Mouse (Mus musculus) intestine, embryonic 14.5 days (tissue): ENCODE data around the gene Elmo1. TPM values are rescaled to one million over a fixed set of nuclear protein-coding genes. Genes with fewer than 3 reads are reported as not detected.

Experiments used
- ATAC-seq: fragments of 200-750 bp; cut with Nextera tagmentation; replicated peaks from 2 replicates; pipeline ENCODE4 v1.8.0; 2017; ENCODE audit warnings: low read depth, moderate number of reproducible peaks, moderate TSS enrichment, moderate library complexity; ENCODE audit not compliant: low FRiP score, low TSS enrichment
- DNase-seq: peaks from one replicate; pipeline ENCODE4 v3.0.0-alpha.2; 2018; ENCODE audit warnings: low spot score
- H3K27ac ChIP-seq: fragments of 300-500 bp; sonication (generic); 2 replicates; pipeline ENCODE4 v1.5.1; 2014; ENCODE audit warnings: low read depth, mild to moderate bottlenecking, control low read depth
- H3K27me3 ChIP-seq: fragments of 300-500 bp; sonication (generic); replicated peaks from 2 replicates; pipeline ENCODE4 v1.6.1; 2014; ENCODE audit warnings: low read length, control low read depth; ENCODE audit not compliant: control insufficient read depth, insufficient read depth
- H3K36me3 ChIP-seq: fragments of 300-500 bp; sonication (generic); 2 replicates; pipeline ENCODE4 v1.6.1; 2014; ENCODE audit warnings: low read length, control low read depth; ENCODE audit not compliant: control insufficient read depth, insufficient read depth
- H3K4me1 ChIP-seq: fragments of 300-500 bp; sonication (generic); replicated peaks from 2 replicates; pipeline ENCODE4 v1.6.1; 2014; ENCODE audit warnings: low read length, control low read depth, mixed read lengths; ENCODE audit not compliant: control insufficient read depth, insufficient read depth
- H3K4me2 ChIP-seq: fragments of 300-500 bp; sonication (generic); 2 replicates; pipeline ENCODE4 v1.6.1; 2014; ENCODE audit warnings: low read length
- H3K4me3 ChIP-seq: fragments of 300-500 bp; sonication (generic); 2 replicates; pipeline ENCODE4 v1.5.1; 2014; ENCODE audit warnings: low read depth, low read length, control low read depth, mixed read lengths
- H3K9ac ChIP-seq: fragments of 300-500 bp; sonication (generic); 2 replicates; pipeline ENCODE4 v1.6.1; 2014; ENCODE audit warnings: mild to moderate bottlenecking, low read length
- H3K9me3 ChIP-seq: fragments of 300-500 bp; sonication (generic); 2 replicates; pipeline ENCODE4 v1.6.1; 2016; ENCODE audit warnings: low read length, control low read depth; ENCODE audit not compliant: control insufficient read depth
- WGBS: fragments of 180-500 bp; shearing (Covaris S2); extraction: QIAGEN DNeasy Blood & Tissue Kit; methylation state at CpG from one replicate; pipeline ENCODE4 v1.1.7; 2014; 5-methylcytosine and 5-hydroxymethylcytosine counted together
- polyA plus RNA-seq: library from polyadenylated mRNA; unstranded; fragments of >200 nt; fragmentation: Nextera tagmentation; extraction: Ambion mirVana; gene quantifications from 2 replicates; pipeline ENCODE4 v1.2.1, GENCODE M21; 2014

The Elmo1 gene
- polyA plus RNA-seq, 1 experiment from 2014 or later = 16.6 TPM

GRCm38 (mm10) chr13:20392824-20393598 is 302.6 kb downstream of the Elmo1 start:
- Histone ChIP-seq H3K9ac (no peak overlapping the region), H3K4me1 (no peaks in the 10 kb centered on the region), H3K27me3 (no peaks in the 10 kb centered on the region), H3K27ac (no peak overlapping the region), H3K9me3 (no peaks in the 10 kb centered on the region), H3K36me3 (no peaks in the 10 kb centered on the region), H3K4me2 (no peak overlapping the region), H3K4me3 (no peak overlapping the region)
- DNase-seq = no peak
- 78% methylated on average over 3 of the region's 3 CpGs for WGBS
- ATAC-seq = no peak

- Histone ChIP-seq H3K9me3 (no peaks in the 10 kb centered on the region), H3K27me3 (no peaks in the 10 kb centered on the region), H3K4me3 (no peak overlapping the region), H3K36me3 (no peaks in the 10 kb centered on the region), H3K4me1 (no peaks in the 10 kb centered on the region), H3K27ac (no peak overlapping the region), H3K4me2 (no peak overlapping the region), H3K9ac (no peak overlapping the region)
- no peak for ATAC-seq
- no peak for DNase-seq
- 71% methylated on average over 3 of the region's 3 CpGs for WGBS
Measured at GRCm38 (mm10) chr13:20397744-20398143, 307.3 kb downstream of the Elmo1 start.

- Histone ChIP-seq H3K27ac (no peak overlapping the region), H3K4me2 (no peak overlapping the region), H3K36me3 (no peaks in the 10 kb centered on the region), H3K27me3 (no peaks in the 10 kb centered on the region), H3K9ac (no peak overlapping the region), H3K4me1 (no peaks in the 10 kb centered on the region), H3K4me3 (no peak overlapping the region), H3K9me3 (no peaks in the 10 kb centered on the region)
- no peak for DNase-seq
- no peak for ATAC-seq
- 87% methylated on average over 4 of the region's 4 CpGs for WGBS
Measured at GRCm38 (mm10) chr13:20398311-20398710, 307.9 kb downstream of the Elmo1 start.

- Histone ChIP-seq H3K4me2 (no peak overlapping the region), H3K9me3 (no peaks in the 10 kb centered on the region), H3K4me3 (no peak overlapping the region), H3K36me3 (no peaks in the 10 kb centered on the region), H3K4me1 (no peaks in the 10 kb centered on the region), H3K27ac (no peak overlapping the region), H3K9ac (no peak overlapping the region), H3K27me3 (no peaks in the 10 kb centered on the region)
- DNase-seq = no peak
- 87% methylated on average over 3 of the region's 3 CpGs for WGBS
- ATAC-seq = no peak
Measured at GRCm38 (mm10) chr13:20404530-20404929, 314.1 kb downstream of the Elmo1 start.

- H3K9ac ChIP-seq = no peak overlapping the region
- H3K4me3 ChIP-seq = no peak overlapping the region
- no peaks in the 10 kb centered on the region for H3K27me3 ChIP-seq
- DNase-seq (no peak), ATAC-seq (no peak)
- H3K27ac ChIP-seq = no peak overlapping the region
- no peaks in the 10 kb centered on the region for H3K4me1 ChIP-seq
- WGBS = 90% methylated on average over 11 of the region's 11 CpGs
- H3K36me3 ChIP-seq = no peaks in the 10 kb centered on the region
- H3K4me2 ChIP-seq = no peak overlapping the region
- H3K9me3 ChIP-seq = no peaks in the 10 kb centered on the region
Measured at GRCm38 (mm10) chr13:20406470-20407213, 316.2 kb downstream of the Elmo1 start.

- Histone ChIP-seq H3K4me2 (no peak overlapping the region), H3K36me3 (no peaks in the 10 kb centered on the region), H3K4me1 (no peaks in the 10 kb centered on the region), H3K9ac (no peak overlapping the region), H3K27me3 (no peaks in the 10 kb centered on the region), H3K9me3 (no peaks in the 10 kb centered on the region), H3K27ac (no peak overlapping the region), H3K4me3 (no peak overlapping the region)
- DNase-seq (no peak), ATAC-seq (no peak)
- 84% methylated on average over 9 of the region's 9 CpGs for WGBS
Measured at GRCm38 (mm10) chr13:20410306-20411101, 320.1 kb downstream of the Elmo1 start.

GRCm38 (mm10) chr13:20416691-20417660 is 326.6 kb downstream of the Elmo1 start:
- no peak overlapping the region for H3K4me2 ChIP-seq
- no peaks in the 10 kb centered on the region for H3K36me3 ChIP-seq
- H3K9ac ChIP-seq = no peak overlapping the region
- WGBS = 33% methylated on average over 5 of the region's 5 CpGs
- no peaks in the 10 kb centered on the region for H3K4me1 ChIP-seq
- no peaks in the 10 kb centered on the region for H3K9me3 ChIP-seq
- no peak for ATAC-seq
- no peak for DNase-seq
- no peak overlapping the region for H3K27ac ChIP-seq
- H3K4me3 ChIP-seq = no peak overlapping the region
- no peaks in the 10 kb centered on the region for H3K27me3 ChIP-seq

GRCm38 (mm10) chr13:20430998-20431397 is 340.6 kb downstream of the Elmo1 start:
- Histone ChIP-seq H3K27me3 (no peaks in the 10 kb centered on the region), H3K4me1 (no peaks in the 10 kb centered on the region), H3K27ac (no peak overlapping the region), H3K9ac (no peak overlapping the region), H3K4me3 (no peak overlapping the region), H3K36me3 (no peaks in the 10 kb centered on the region), H3K4me2 (no peak overlapping the region), H3K9me3 (no peaks in the 10 kb centered on the region)
- WGBS = 90% methylated on average over 6 of the region's 6 CpGs
- no peak for ATAC-seq
- no peak for DNase-seq
